Mouse (Mus musculus): ENCODE data around the gene Ucma. TPM values are rescaled to one million over a fixed set of nuclear protein-coding genes. Genes with fewer than 3 reads are reported as not detected.

The Ucma gene
- polyA plus RNA-seq, 1 experiment from 2014 or later, result not detected

DNA sequence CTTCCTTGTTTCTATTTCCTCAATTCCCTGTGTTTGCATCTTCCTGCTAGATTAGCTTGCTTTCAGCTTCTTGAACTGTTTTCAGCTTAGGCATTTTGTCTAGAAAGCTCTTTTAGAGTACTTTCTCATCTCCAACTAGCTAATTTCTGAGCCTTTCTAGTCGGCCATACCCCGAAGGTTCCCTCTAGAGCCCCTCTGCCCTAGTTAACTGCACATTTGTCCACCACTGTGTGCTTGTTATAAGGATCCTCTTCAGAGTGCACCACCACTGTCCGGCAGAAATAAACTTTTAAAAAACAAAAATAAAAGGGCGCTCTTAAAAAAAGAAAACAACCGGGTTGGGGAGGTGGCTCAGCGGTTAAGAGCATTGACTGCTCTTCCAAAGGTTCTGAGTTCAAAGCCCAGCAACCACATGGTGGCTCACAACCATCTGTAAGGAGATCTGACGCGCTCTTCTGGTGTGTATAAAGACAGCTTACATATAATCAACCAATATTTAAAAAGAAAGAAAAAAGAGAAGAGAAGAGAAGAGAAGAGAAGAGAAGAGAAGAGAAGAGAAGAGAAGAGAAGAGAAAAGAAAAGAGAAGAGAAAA is 36.1 kb downstream of the Ucma start:
- Histone ChIP-seq H3K27ac (replicated peaks) (no peak overlapping the region), H3K9me3 (no peaks in the 10 kb centered on the region), H3K27me3 (no peaks in the 10 kb centered on the region), H3K4me1 (peaks cover 12% of the 10 kb centered on the region), H3K36me3 (no peaks in the 10 kb centered on the region), H3K9ac (replicated peaks) (0 out of 2 replicates have a peak overlapping the region, but pooled peaks have one; percentile 10), H3K4me2 (replicated peaks) (peak overlapping the region; percentile 75), H3K4me3 (peak overlapping the region; percentile 65)
- 11% methylated on average over 8 of the region's 8 CpGs for WGBS
- no peak for ATAC-seq (replicated peaks)

GRCm38 (mm10) chr2:5012491-5013324 is 36.8 kb downstream of the Ucma start, which contains the start of gene Mcm10:
Gene Mcm10, minus strand, starts transcription at chr2:5012791.
- peaks cover 12% of the 10 kb centered on the region for H3K4me1 ChIP-seq
- 3% methylated on average over 32 of the region's 32 CpGs for WGBS
- H3K9ac ChIP-seq (replicated peaks), result peak within 1 kb of the TSS; percentile 43

DNA sequence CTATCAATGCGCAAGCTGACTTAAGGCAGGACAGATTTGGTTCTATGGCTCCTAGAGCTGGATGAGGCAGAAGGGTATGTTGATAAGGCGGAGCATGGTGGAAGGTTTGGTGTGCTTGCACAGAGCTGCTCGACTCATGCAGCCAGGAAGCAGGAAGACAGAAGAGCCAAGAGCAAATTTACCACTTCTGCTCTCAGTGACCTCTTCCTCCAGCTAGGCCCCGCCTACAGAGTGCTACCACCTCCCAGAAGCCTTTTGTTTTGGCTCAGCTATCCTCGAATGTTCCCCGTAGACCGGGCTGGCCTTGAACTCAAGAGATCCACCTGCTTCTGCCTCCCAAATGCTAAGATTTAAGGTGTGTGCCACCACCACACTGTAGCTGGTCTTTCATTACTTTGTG is 38.7 kb downstream of the Ucma start:
- Histone ChIP-seq H3K27me3 (no peaks in the 10 kb centered on the region), H3K4me2 (replicated peaks) (no peak overlapping the region), H3K9ac (replicated peaks) (no peak overlapping the region), H3K36me3 (no peaks in the 10 kb centered on the region), H3K4me1 (peaks cover 12% of the 10 kb centered on the region), H3K4me3 (no peak overlapping the region), H3K9me3 (no peaks in the 10 kb centered on the region), H3K27ac (replicated peaks) (no peak overlapping the region)
- ATAC-seq (replicated peaks), result no peak
- WGBS, result 81% methylated on average over 7 of the region's 7 CpGs

More at GRCm38 (mm10) chr2:5012491-5013324, 36.8 kb downstream of the Ucma start, which contains the start of gene Mcm10:
- H3K4me3 ChIP-seq, result peak within 1 kb of the TSS; percentile 65
- no peaks in the 10 kb centered on the region for H3K36me3 ChIP-seq
- H3K9me3 ChIP-seq, result no peaks in the 10 kb centered on the region
- ATAC-seq (replicated peaks), result peak; percentile 100
- peak within 1 kb of the TSS; percentile 75 for H3K4me2 ChIP-seq (replicated peaks)
- no peaks in the 10 kb centered on the region for H3K27me3 ChIP-seq
- H3K27ac ChIP-seq (replicated peaks), result no peak within 1 kb of the TSS

DNA sequence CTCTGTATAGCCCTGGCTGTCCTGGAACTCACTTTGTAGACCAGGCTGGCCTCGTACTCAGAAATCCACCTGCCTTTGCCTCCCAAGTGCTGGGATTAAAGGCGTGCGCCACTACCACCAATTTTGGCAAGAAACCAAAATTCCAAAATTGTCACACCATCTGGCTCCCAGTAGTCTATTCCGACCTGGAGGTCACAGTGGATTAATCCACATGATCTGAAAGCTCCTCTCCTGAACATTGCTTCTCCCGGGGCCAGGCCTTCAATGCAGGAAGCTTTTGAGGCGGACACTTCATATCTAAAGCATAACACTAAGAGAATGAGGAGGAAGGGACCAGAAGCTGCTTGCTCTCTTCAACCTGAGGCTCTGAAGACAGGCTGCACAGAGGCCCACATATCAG is 39.6 kb downstream of the Ucma start:
- Histone ChIP-seq H3K27me3 (no peaks in the 10 kb centered on the region), H3K4me1 (peaks cover 12% of the 10 kb centered on the region), H3K9me3 (no peaks in the 10 kb centered on the region), H3K4me2 (replicated peaks) (no peak overlapping the region), H3K27ac (replicated peaks) (no peak overlapping the region), H3K36me3 (no peaks in the 10 kb centered on the region), H3K4me3 (no peak overlapping the region), H3K9ac (replicated peaks) (no peak overlapping the region)
- 86% methylated on average over 6 of the region's 6 CpGs for WGBS
- no peak for ATAC-seq (replicated peaks)

GRCm38 (mm10) chr2:5016922-5017321 is 41.0 kb downstream of the Ucma start:
- ATAC-seq (replicated peaks), result no peak
- Histone ChIP-seq H3K4me1 (peaks cover 5% of the 10 kb centered on the region; the same call in 1 of the 2 replicates), H3K4me3 (no peak overlapping the region), H3K27ac (replicated peaks) (no peak overlapping the region), H3K9me3 (no peaks in the 10 kb centered on the region), H3K4me2 (replicated peaks) (no peak overlapping the region), H3K9ac (replicated peaks) (no peak overlapping the region), H3K36me3 (no peaks in the 10 kb centered on the region), H3K27me3 (no peaks in the 10 kb centered on the region)
- WGBS, result 94% methylated on average over 7 of the region's 7 CpGs

DNA sequence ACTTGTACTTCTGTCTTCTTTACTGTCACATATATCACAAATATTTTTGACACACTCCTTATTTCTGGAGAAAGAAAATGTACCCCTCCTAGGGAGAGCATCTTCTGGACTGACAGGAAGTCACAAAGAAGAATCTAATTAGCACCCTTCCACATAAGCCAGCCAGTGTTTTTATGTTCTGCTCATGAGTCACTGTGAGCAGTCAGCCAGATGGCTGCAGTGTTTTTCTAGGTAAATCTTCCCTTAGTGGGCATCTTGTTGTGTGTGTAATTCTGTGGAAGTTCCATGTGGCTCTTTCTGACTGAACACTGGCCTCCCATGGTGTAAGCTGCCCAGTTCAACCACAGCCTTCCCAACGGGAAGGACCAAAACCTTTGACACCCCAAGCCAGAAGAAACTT is 43.8 kb downstream of the Ucma start:
- H3K4me1 ChIP-seq, result no peaks in the 10 kb centered on the region
- H3K27ac ChIP-seq (replicated peaks), result no peak overlapping the region
- no peaks in the 10 kb centered on the region for H3K36me3 ChIP-seq
- H3K9me3 ChIP-seq, result no peaks in the 10 kb centered on the region
- H3K4me3 ChIP-seq, result no peak overlapping the region
- no peak overlapping the region for H3K4me2 ChIP-seq (replicated peaks)
- ATAC-seq (replicated peaks), result no peak
- H3K27me3 ChIP-seq, result no peaks in the 10 kb centered on the region
- no peak overlapping the region for H3K9ac ChIP-seq (replicated peaks)
- 41% methylated on average over 1 of the region's 1 CpGs for WGBS

DNA sequence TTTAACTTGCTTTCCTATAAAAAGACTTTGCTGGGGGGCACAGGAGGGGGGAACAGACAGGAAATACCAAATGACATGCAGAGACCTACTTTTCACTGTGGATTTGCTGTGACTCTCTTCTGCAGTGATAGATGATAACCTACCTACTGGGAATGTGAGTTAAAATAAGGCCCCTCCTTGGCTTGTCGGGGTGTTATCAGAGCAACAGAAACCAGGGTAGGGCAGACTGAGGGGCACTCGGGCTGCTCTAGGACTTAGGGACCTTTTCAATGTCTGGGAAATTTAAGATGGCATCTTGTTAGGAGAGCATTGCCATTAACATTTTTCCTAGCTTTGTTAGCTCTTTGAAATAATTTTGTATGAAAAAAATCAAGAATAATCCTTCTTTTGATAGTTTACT is 47.4 kb downstream of the Ucma start:
- no peak for ATAC-seq (replicated peaks)
- Histone ChIP-seq H3K4me1 (no peaks in the 10 kb centered on the region), H3K4me3 (no peak overlapping the region), H3K4me2 (replicated peaks) (no peak overlapping the region), H3K27ac (replicated peaks) (no peak overlapping the region), H3K9me3 (no peaks in the 10 kb centered on the region), H3K9ac (replicated peaks) (no peak overlapping the region), H3K27me3 (no peaks in the 10 kb centered on the region), H3K36me3 (no peaks in the 10 kb centered on the region)
- 86% methylated on average over 2 of the region's 2 CpGs for WGBS

GRCm38 (mm10) chr2:5023699-5024399 is 47.9 kb downstream of the Ucma start:
- Histone ChIP-seq H3K9me3 (no peaks in the 10 kb centered on the region), H3K4me1 (no peaks in the 10 kb centered on the region), H3K27me3 (no peaks in the 10 kb centered on the region), H3K9ac (replicated peaks) (no peak overlapping the region), H3K4me2 (replicated peaks) (no peak overlapping the region), H3K36me3 (no peaks in the 10 kb centered on the region), H3K27ac (replicated peaks) (no peak overlapping the region), H3K4me3 (no peak overlapping the region)
- WGBS, result 85% methylated on average over 14 of the region's 14 CpGs
- ATAC-seq (replicated peaks), result no peak

DNA sequence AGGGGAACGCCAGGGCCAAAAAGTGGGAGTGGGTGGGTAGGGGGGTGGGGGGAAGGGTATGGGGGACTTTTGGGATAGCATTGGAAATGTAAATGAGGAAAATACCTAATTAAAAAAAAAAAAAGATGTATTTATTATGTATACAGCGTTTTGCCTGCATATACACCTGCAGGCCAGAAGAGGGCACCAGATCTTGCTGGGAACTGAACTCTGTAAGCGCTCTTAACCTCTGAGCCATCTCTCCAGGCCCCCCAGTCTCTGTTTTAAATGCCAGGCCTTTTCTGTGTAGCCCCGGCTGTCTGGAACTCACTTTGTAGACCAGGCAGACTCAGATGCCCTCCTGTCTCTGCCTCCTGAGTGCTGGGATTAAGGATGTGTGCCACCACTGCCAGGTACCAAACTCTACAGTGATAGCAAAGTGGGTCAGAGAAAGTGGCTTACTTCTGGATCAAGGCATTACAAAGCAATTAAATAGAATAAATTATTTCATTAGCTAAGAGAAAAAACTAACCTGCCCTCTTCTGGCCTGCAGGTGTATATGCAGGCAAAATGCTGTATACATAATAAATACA is 49.3 kb downstream of the Ucma start:
- ATAC-seq (replicated peaks), result no peak
- Histone ChIP-seq H3K4me3 (no peak overlapping the region), H3K4me2 (replicated peaks) (no peak overlapping the region), H3K27me3 (no peaks in the 10 kb centered on the region), H3K9ac (replicated peaks) (no peak overlapping the region), H3K27ac (replicated peaks) (no peak overlapping the region), H3K36me3 (no peaks in the 10 kb centered on the region), H3K4me1 (no peaks in the 10 kb centered on the region), H3K9me3 (no peaks in the 10 kb centered on the region)
- WGBS, result 62% methylated on average over 4 of the region's 4 CpGs

- H3K27me3 ChIP-seq, result no peaks in the 10 kb centered on the region
- ATAC-seq (replicated peaks), result no peak
- 0 out of 2 replicates have a peak, but pooled peaks cover 2% of the 10 kb centered on the region for H3K4me1 ChIP-seq
- no peak overlapping the region for H3K9ac ChIP-seq (replicated peaks)
- no peak overlapping the region for H3K27ac ChIP-seq (replicated peaks)
- H3K9me3 ChIP-seq, result no peaks in the 10 kb centered on the region
- no peaks in the 10 kb centered on the region for H3K36me3 ChIP-seq
- H3K4me2 ChIP-seq (replicated peaks), result no peak overlapping the region
- no peak overlapping the region for H3K4me3 ChIP-seq
- 56% methylated on average over 6 of the region's 6 CpGs for WGBS
These were observed 51.1 kb downstream of the Ucma start for GRCm38 (mm10) chr2:5027057-5027456.

DNA sequence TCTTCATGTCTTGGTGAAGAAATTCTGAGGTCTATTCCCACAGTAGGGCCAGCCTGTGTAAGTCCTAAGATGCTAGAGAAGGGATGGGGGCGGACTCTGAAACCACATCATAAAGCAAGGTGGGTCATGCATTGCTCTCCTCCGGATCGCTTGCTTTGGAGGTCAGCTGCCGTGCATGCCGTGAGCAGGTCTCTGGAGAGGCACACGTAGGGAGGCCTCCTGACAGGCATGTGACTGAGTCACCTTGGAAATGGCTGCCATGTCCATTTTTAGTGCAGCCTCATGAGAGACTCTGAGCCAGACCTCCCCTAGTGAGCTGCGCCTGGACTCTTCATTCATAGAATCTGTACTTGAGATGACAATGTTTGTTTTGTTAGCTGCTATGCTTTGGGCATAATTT is 52.1 kb downstream of the Ucma start:
- no peak overlapping the region for H3K4me3 ChIP-seq
- WGBS, result 90% methylated on average over 7 of the region's 7 CpGs
- H3K27ac ChIP-seq (replicated peaks), result no peak overlapping the region
- H3K4me1 ChIP-seq, result 0 out of 2 replicates have a peak, but pooled peaks cover 2% of the 10 kb centered on the region
- no peaks in the 10 kb centered on the region for H3K27me3 ChIP-seq
- H3K36me3 ChIP-seq, result no peaks in the 10 kb centered on the region
- H3K4me2 ChIP-seq (replicated peaks), result no peak overlapping the region
- no peak overlapping the region for H3K9ac ChIP-seq (replicated peaks)
- no peaks in the 10 kb centered on the region for H3K9me3 ChIP-seq
- ATAC-seq (replicated peaks), result no peak

DNA sequence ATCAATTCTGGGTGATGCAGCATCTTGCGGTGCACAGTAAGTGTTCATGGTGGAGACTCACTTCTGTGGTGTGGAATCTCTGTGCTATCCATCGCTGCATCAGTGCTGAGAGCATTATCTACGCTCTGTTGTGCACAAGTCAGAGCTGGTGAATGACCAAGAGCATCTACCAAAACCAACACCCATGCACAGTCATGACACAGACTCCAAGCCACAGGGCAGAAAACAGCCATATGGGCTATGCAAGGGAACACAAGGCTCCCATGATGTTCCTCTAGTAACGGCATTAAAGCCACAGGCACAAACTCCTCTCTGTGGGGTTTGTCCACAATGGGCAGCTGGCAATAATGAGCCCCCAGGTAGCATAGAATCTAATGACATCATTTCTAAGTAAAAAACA is 53.9 kb downstream of the Ucma start:
- Histone ChIP-seq H3K27ac (replicated peaks) (no peak overlapping the region), H3K9ac (replicated peaks) (no peak overlapping the region), H3K4me2 (replicated peaks) (no peak overlapping the region), H3K9me3 (no peaks in the 10 kb centered on the region), H3K4me3 (no peak overlapping the region), H3K36me3 (no peaks in the 10 kb centered on the region), H3K4me1 (peaks cover 6% of the 10 kb centered on the region; the same call in 1 of the 2 replicates), H3K27me3 (no peaks in the 10 kb centered on the region)
- no peak for ATAC-seq (replicated peaks)
- 79% methylated on average over 4 of the region's 4 CpGs for WGBS

All from forebrain, embryonic 15.5 days (tissue).